Mouse (Mus musculus): Measurements from ENCODE around the gene Lmod3. TPM values are rescaled to one million over a fixed set of nuclear protein-coding genes. Genes with fewer than 3 reads are reported as not detected.

The Lmod3 gene
- polyA plus RNA-seq, 1 experiment from 2014 or later: not detected

- H3K9ac ChIP-seq (replicated peaks; ENCODE audit: low read depth, low read length): no peak overlapping the region
- ATAC-seq (ENCODE audit: insufficient number of reproducible peaks, insufficient read depth, low FRiP score, low read depth): no peak
- H3K4me2 ChIP-seq (replicated peaks; ENCODE audit: low read depth, low read length): no peak overlapping the region
- peaks cover 20% of the 10 kb centered on the region for H3K4me1 ChIP-seq (ENCODE audit: control insufficient read depth, insufficient read depth, low read length)
- no peak overlapping the region for H3K27ac ChIP-seq (ENCODE audit: low read length)
- H3K9me3 ChIP-seq (ENCODE audit: control insufficient read depth, low read depth, low read length): no peaks in the 10 kb centered on the region
- no peaks in the 10 kb centered on the region for H3K27me3 ChIP-seq (ENCODE audit: control insufficient read depth, insufficient read depth, low read length)
- no peak overlapping the region for H3K4me3 ChIP-seq (ENCODE audit: low read depth, low read length)
- H3K36me3 ChIP-seq (ENCODE audit: control insufficient read depth, insufficient read depth, low read length): peaks cover 13% of the 10 kb centered on the region
- WGBS: 60% methylated on average over 5 of the region's 5 CpGs
Observed at GRCm38 (mm10) chr6:97292894-97293293, 40.3 kb upstream of the Lmod3 start.

GRCm38 (mm10) chr6:97292096-97292495 is 39.5 kb upstream of the Lmod3 start:
- H3K27ac ChIP-seq (ENCODE audit: low read length): no peak overlapping the region

GRCm38 (mm10) chr6:97291159-97291908 is 38.8 kb upstream of the Lmod3 start:
- Histone ChIP-seq H3K4me3 (ENCODE audit: low read depth, low read length) (no peak overlapping the region), H3K4me1 (ENCODE audit: control insufficient read depth, insufficient read depth, low read length) (peaks cover 22% of the 10 kb centered on the region), H3K4me2 (replicated peaks; ENCODE audit: low read depth, low read length) (no peak overlapping the region), H3K9me3 (ENCODE audit: control insufficient read depth, low read depth, low read length) (no peaks in the 10 kb centered on the region), H3K36me3 (ENCODE audit: control insufficient read depth, insufficient read depth, low read length) (peaks cover 9% of the 10 kb centered on the region), H3K27ac (ENCODE audit: low read length) (no peak overlapping the region; the same call in 1 of the 2 replicates), H3K27me3 (ENCODE audit: control insufficient read depth, insufficient read depth, low read length) (no peaks in the 10 kb centered on the region), H3K9ac (replicated peaks; ENCODE audit: low read depth, low read length) (no peak overlapping the region)
- no peak for ATAC-seq (ENCODE audit: insufficient number of reproducible peaks, insufficient read depth, low FRiP score, low read depth)
- 76% methylated on average over 21 of the region's 21 CpGs for WGBS

More at GRCm38 (mm10) chr6:97292096-97292495, 39.5 kb upstream of the Lmod3 start:
- peaks cover 22% of the 10 kb centered on the region for H3K4me1 ChIP-seq (ENCODE audit: control insufficient read depth, insufficient read depth, low read length)
- H3K4me2 ChIP-seq (replicated peaks; ENCODE audit: low read depth, low read length): no peak overlapping the region
- H3K27me3 ChIP-seq (ENCODE audit: control insufficient read depth, insufficient read depth, low read length): no peaks in the 10 kb centered on the region
- no peak for ATAC-seq (ENCODE audit: insufficient number of reproducible peaks, insufficient read depth, low FRiP score, low read depth)
- H3K36me3 ChIP-seq (ENCODE audit: control insufficient read depth, insufficient read depth, low read length): peaks cover 13% of the 10 kb centered on the region
- H3K9ac ChIP-seq (replicated peaks; ENCODE audit: low read depth, low read length): no peak overlapping the region
- WGBS: 85% methylated on average over 3 of the region's 3 CpGs
- H3K4me3 ChIP-seq (ENCODE audit: low read depth, low read length): no peak overlapping the region
- no peaks in the 10 kb centered on the region for H3K9me3 ChIP-seq (ENCODE audit: control insufficient read depth, low read depth, low read length)

- H3K4me2 ChIP-seq (replicated peaks; ENCODE audit: low read depth, low read length): no peak overlapping the region
- 76% methylated on average over 3 of the region's 3 CpGs for WGBS
- H3K4me3 ChIP-seq (ENCODE audit: low read depth, low read length): no peak overlapping the region
- no peak for ATAC-seq (ENCODE audit: insufficient number of reproducible peaks, insufficient read depth, low FRiP score, low read depth)
- no peaks in the 10 kb centered on the region for H3K9me3 ChIP-seq (ENCODE audit: control insufficient read depth, low read depth, low read length)
- H3K36me3 ChIP-seq (ENCODE audit: control insufficient read depth, insufficient read depth, low read length): peaks cover 4% of the 10 kb centered on the region
- H3K9ac ChIP-seq (replicated peaks; ENCODE audit: low read depth, low read length): no peak overlapping the region
- H3K27ac ChIP-seq (ENCODE audit: low read length): no peak overlapping the region
- H3K27me3 ChIP-seq (ENCODE audit: control insufficient read depth, insufficient read depth, low read length): no peaks in the 10 kb centered on the region
- peaks cover 22% of the 10 kb centered on the region for H3K4me1 ChIP-seq (ENCODE audit: control insufficient read depth, insufficient read depth, low read length)
Observed at GRCm38 (mm10) chr6:97290687-97291086, 38.1 kb upstream of the Lmod3 start.

- Histone ChIP-seq H3K9ac (replicated peaks; ENCODE audit: low read depth, low read length) (no peak overlapping the region), H3K4me1 (ENCODE audit: control insufficient read depth, insufficient read depth, low read length) (peaks cover 22% of the 10 kb centered on the region), H3K9me3 (ENCODE audit: control insufficient read depth, low read depth, low read length) (no peaks in the 10 kb centered on the region), H3K27ac (ENCODE audit: low read length) (peak overlapping the region; percentile 61; the same call in 1 of the 2 replicates), H3K4me3 (ENCODE audit: low read depth, low read length) (no peak overlapping the region), H3K27me3 (ENCODE audit: control insufficient read depth, insufficient read depth, low read length) (no peaks in the 10 kb centered on the region), H3K36me3 (ENCODE audit: control insufficient read depth, insufficient read depth, low read length) (no peaks in the 10 kb centered on the region; the same call in 1 of the 2 replicates), H3K4me2 (replicated peaks; ENCODE audit: low read depth, low read length) (no peak overlapping the region)
- ATAC-seq (ENCODE audit: insufficient number of reproducible peaks, insufficient read depth, low FRiP score, low read depth): no peak
- 85% methylated on average over 4 of the region's 4 CpGs for WGBS
Observed at GRCm38 (mm10) chr6:97289838-97290237, 37.3 kb upstream of the Lmod3 start.

- H3K4me1 ChIP-seq (ENCODE audit: control insufficient read depth, insufficient read depth, low read length): peaks cover 22% of the 10 kb centered on the region
- 59% methylated on average over 10 of the region's 10 CpGs for WGBS
- H3K27ac ChIP-seq (ENCODE audit: low read length): peak overlapping the region; percentile 61; the same call in 1 of the 2 replicates
- no peaks in the 10 kb centered on the region; the same call in 1 of the 2 replicates for H3K36me3 ChIP-seq (ENCODE audit: control insufficient read depth, insufficient read depth, low read length)
- H3K9ac ChIP-seq (replicated peaks; ENCODE audit: low read depth, low read length): no peak overlapping the region
- no peak for ATAC-seq (ENCODE audit: insufficient number of reproducible peaks, insufficient read depth, low FRiP score, low read depth)
- H3K9me3 ChIP-seq (ENCODE audit: control insufficient read depth, low read depth, low read length): no peaks in the 10 kb centered on the region
- no peak overlapping the region for H3K4me2 ChIP-seq (replicated peaks; ENCODE audit: low read depth, low read length)
- H3K27me3 ChIP-seq (ENCODE audit: control insufficient read depth, insufficient read depth, low read length): no peaks in the 10 kb centered on the region
- no peak overlapping the region for H3K4me3 ChIP-seq (ENCODE audit: low read depth, low read length)
Observed at GRCm38 (mm10) chr6:97289316-97289820, 36.8 kb upstream of the Lmod3 start.

- Histone ChIP-seq H3K36me3 (ENCODE audit: control insufficient read depth, insufficient read depth, low read length) (no peaks in the 10 kb centered on the region; the same call in 1 of the 2 replicates), H3K27me3 (ENCODE audit: control insufficient read depth, insufficient read depth, low read length) (no peaks in the 10 kb centered on the region), H3K9me3 (ENCODE audit: control insufficient read depth, low read depth, low read length) (no peaks in the 10 kb centered on the region), H3K9ac (replicated peaks; ENCODE audit: low read depth, low read length) (no peak overlapping the region), H3K4me1 (ENCODE audit: control insufficient read depth, insufficient read depth, low read length) (peaks cover 22% of the 10 kb centered on the region), H3K4me2 (replicated peaks; ENCODE audit: low read depth, low read length) (no peak overlapping the region), H3K27ac (ENCODE audit: low read length) (peak overlapping the region; percentile 66), H3K4me3 (ENCODE audit: low read depth, low read length) (no peak overlapping the region)
- ATAC-seq (ENCODE audit: insufficient number of reproducible peaks, insufficient read depth, low FRiP score, low read depth): peak; percentile 82
- WGBS: 58% methylated on average over 19 of the region's 19 CpGs
Observed at GRCm38 (mm10) chr6:97288047-97288855, 35.7 kb upstream of the Lmod3 start.

GRCm38 (mm10) chr6:97286332-97286731 is 33.8 kb upstream of the Lmod3 start:
- H3K4me2 ChIP-seq (replicated peaks; ENCODE audit: low read depth, low read length): no peak overlapping the region
- H3K36me3 ChIP-seq (ENCODE audit: control insufficient read depth, insufficient read depth, low read length): no peaks in the 10 kb centered on the region; the same call in 1 of the 2 replicates
- no peak overlapping the region for H3K9ac ChIP-seq (replicated peaks; ENCODE audit: low read depth, low read length)
- no peaks in the 10 kb centered on the region for H3K27me3 ChIP-seq (ENCODE audit: control insufficient read depth, insufficient read depth, low read length)
- ATAC-seq (ENCODE audit: insufficient number of reproducible peaks, insufficient read depth, low FRiP score, low read depth): no peak
- no peak overlapping the region for H3K4me3 ChIP-seq (ENCODE audit: low read depth, low read length)
- 89% methylated on average over 5 of the region's 5 CpGs for WGBS
- peaks cover 21% of the 10 kb centered on the region for H3K4me1 ChIP-seq (ENCODE audit: control insufficient read depth, insufficient read depth, low read length)
- no peak overlapping the region for H3K27ac ChIP-seq (ENCODE audit: low read length)
- H3K9me3 ChIP-seq (ENCODE audit: control insufficient read depth, low read depth, low read length): no peaks in the 10 kb centered on the region
